8 mouse cellular contexts compared by ENCODE assay signal in genomic region chr10:59951211-59952151, GRCm38 (mm10). TPM values are rescaled to one million over a fixed set of nuclear protein-coding genes. Genes with fewer than 3 reads are reported as not detected.
A peak's percentile ranks its signal among the peaks of the same experiment; 100 is the strongest.
DNase-seq lines count a peak whose midpoint lies in the region; ATAC-seq and TF ChIP-seq lines count a peak whose summit lies in the region.

TSS of gene Ddit4 (minus strand) at chr10:59951834.

- H3K27me3 ChIP-seq in G1E (ENCODE audit: insufficient read depth, low read length), result no peaks in the 10 kb centered on the region
- no peaks in the 10 kb centered on the region for H3K27me3 ChIP-seq in forebrain, postnatal 0 days (ENCODE audit: insufficient read depth, low read length)
- H3K27me3 ChIP-seq in lung, embryonic 16.5 days (ENCODE audit: control insufficient read depth, insufficient read depth, low read depth, low read length), result no peaks in the 10 kb centered on the region

- ATAC-seq in G1E (ENCODE audit: extremely low read depth, insufficient number of reproducible peaks, low FRiP score, poor library complexity, severe bottlenecking), result peak; percentile 85
- peak; percentile 97 for ATAC-seq in forebrain, postnatal 0 days
- peak; percentile 97 for ATAC-seq in lung, embryonic 16.5 days (ENCODE audit: low read depth)

- H3K4me2 ChIP-seq in forebrain, postnatal 0 days (ENCODE audit: low read depth), result peak within 1 kb of the TSS; percentile 94
- peak within 1 kb of the TSS; percentile 77 for H3K4me2 ChIP-seq in lung, embryonic 16.5 days (ENCODE audit: low read depth, low read length)

- no peaks in the 10 kb centered on the region for H3K9me3 ChIP-seq in G1E (replicated peaks)
- no peaks in the 10 kb centered on the region for H3K9me3 ChIP-seq in forebrain, postnatal 0 days (ENCODE audit: low read length)
- H3K9me3 ChIP-seq in lung, embryonic 16.5 days (ENCODE audit: control insufficient read depth, low read length), result no peaks in the 10 kb centered on the region

- TF ChIP-seq CTCF in G1E (IDR thresholded peaks at IDR 0.05; ENCODE audit: low read depth, low read length), result no peak
- TF ChIP-seq CTCF in forebrain, postnatal 0 days (IDR thresholded peaks at IDR 0.05; ENCODE audit: low read depth), result no peak; the same call in 1 of the 2 replicates

- peak within 1 kb of the TSS; percentile 96 for H3K9ac ChIP-seq in forebrain, postnatal 0 days
- H3K9ac ChIP-seq in lung, embryonic 16.5 days (ENCODE audit: low read length), result peak within 1 kb of the TSS; percentile 96

- WGBS in forebrain, postnatal 0 days, result 2% methylated on average over 76 of the region's 76 CpGs
- WGBS in lung, embryonic 16.5 days, result under 1% methylated on average over 70 of the region's 76 CpGs

- peak within 1 kb of the TSS; percentile 94 for H3K27ac ChIP-seq in forebrain, postnatal 0 days (ENCODE audit: low read depth, low read length)
- peak within 1 kb of the TSS; percentile 95 for H3K27ac ChIP-seq in lung, embryonic 16.5 days (ENCODE audit: low read length)

- peaks cover 43% of the 10 kb centered on the region for H3K4me1 ChIP-seq in G1E (ENCODE audit: insufficient read depth, low read depth, low read length)
- H3K4me1 ChIP-seq in forebrain, postnatal 0 days (ENCODE audit: insufficient read depth), result peaks cover 25% of the 10 kb centered on the region
- peaks cover 37% of the 10 kb centered on the region for H3K4me1 ChIP-seq in lung, embryonic 16.5 days (replicated peaks; ENCODE audit: control insufficient read depth, insufficient read depth, low read length)

- peak within 1 kb of the TSS; percentile 80 for H3K4me3 ChIP-seq in G1E (ENCODE audit: low read depth, low read length)
- H3K4me3 ChIP-seq in forebrain, postnatal 0 days (ENCODE audit: low read depth, low read length), result peak within 1 kb of the TSS; percentile 75
- H3K4me3 ChIP-seq in lung, embryonic 16.5 days (ENCODE audit: low read length), result peak within 1 kb of the TSS; percentile 92

- peak; percentile 90 for DNase-seq in G1E (ENCODE audit: low spot score)
- peak; percentile 100 for DNase-seq in cerebellum, adult 18-20 months
- DNase-seq in forebrain, postnatal 0 days, result peak; percentile 99
- DNase-seq in heart, postnatal 4 days, result peak; percentile 100
- DNase-seq in layer of hippocampus, adult 9-10 months (ENCODE audit: low spot score), result peak; percentile 97
- DNase-seq in ovary, postnatal 10 days (ENCODE audit: low spot score), result peak; percentile 97
- peak; percentile 100 for DNase-seq in thymus, postnatal 10 days (ENCODE audit: low spot score in 2 of 2)

- peaks cover 13% of the 10 kb centered on the region for H3K36me3 ChIP-seq in G1E (replicated peaks)
- H3K36me3 ChIP-seq in forebrain, postnatal 0 days (ENCODE audit: insufficient read depth), result peaks cover 3% of the 10 kb centered on the region; the same call in 1 of the 2 replicates
- H3K36me3 ChIP-seq in lung, embryonic 16.5 days (ENCODE audit: control insufficient read depth, insufficient read depth, low read length), result no peaks in the 10 kb centered on the region

RNA-seq across cellular contexts. Expression of gene Ddit4, which starts in this region (rescaled TPM):
- total RNA-seq in G1E (2014; fragmentation: Nextera tagmentation) (21.6 and 27.7 TPM in 2 replicates), G1E (2017) (9.9 TPM in 2 replicates)
- 21.8 and 28.5 TPM in 2 replicates for polyA plus RNA-seq in G1E (2012)
- 40.0 and 40.7 TPM in 2 replicates for total RNA-seq in forebrain, postnatal 0 days (2014; rRNA removed)
- 52.9 and 57.8 TPM in 2 replicates for polyA plus RNA-seq in forebrain, postnatal 0 days (2015; fragmentation: Nextera tagmentation; extraction: Ambion mirVana)
- 10 to 100 TPM; 31.4 to 36.9 TPM for total RNA-seq in heart, postnatal 4 days (2021)
- 36.3 and 39.3 TPM in 2 replicates for polyA plus RNA-seq in lung, embryonic 16.5 days (2015; fragmentation: Nextera tagmentation; extraction: Ambion mirVana)

Comparison
In these comparisons a context has a peak if more than half of its experiments do, and no peak if none do; other contexts are left out.
1. Peak in every context shown above with its lines: DNase-seq, ATAC-seq, H3K4me3 ChIP-seq and H3K27ac ChIP-seq.